Mouse (Mus musculus) ES-E14 (cell line): ENCODE data around the gene Supt5. TPM values are rescaled to one million over a fixed set of nuclear protein-coding genes. Genes with fewer than 3 reads are reported as not detected.

Source experiments
- DNase-seq: peaks from one replicate; pipeline ENCODE4 v3.0.0-alpha.2; 2013; ENCODE audit warnings: low read depth, low spot score
- H3K27ac ChIP-seq: 2 replicates; pipeline ENCODE4 v1.5.1; 2012; ENCODE audit warnings: low read depth, mild to moderate bottlenecking, low read length, moderate library complexity, mixed read lengths; ENCODE audit not compliant: poor library complexity, insufficient read depth, severe bottlenecking
- H3K36me3 ChIP-seq: 2 replicates; pipeline ENCODE4 v1.6.1; 2012; ENCODE audit warnings: mild to moderate bottlenecking, low read length, moderate library complexity, mixed read lengths; ENCODE audit not compliant: control insufficient read depth, poor library complexity, insufficient read depth, severe bottlenecking
- H3K4me1 ChIP-seq, 2 experiments: fragments of 150-350 bp in 1 of 2; sonication (generic) in 1 of 2; 2 replicates each; pipeline ENCODE4 v1.6.1; 2012; ENCODE audit warnings: low read length in 2 of 2, mild to moderate bottlenecking in 1 of 2, mixed read lengths in 1 of 2; ENCODE audit not compliant: control insufficient read depth in 2 of 2, insufficient read depth in 2 of 2, poor library complexity in 1 of 2
- H3K4me3 ChIP-seq, 2 experiments: fragments of 150-350 bp in 1 of 2; sonication (generic) in 1 of 2; 2 replicates each; pipeline ENCODE4 v1.5.1; 2012; ENCODE audit warnings: low read length in 2 of 2, low read depth in 1 of 2, mild to moderate bottlenecking in 1 of 2, mixed read lengths in 1 of 2; ENCODE audit not compliant: insufficient read depth in 1 of 2, poor library complexity in 1 of 2, severe bottlenecking in 1 of 2
- H3K9ac ChIP-seq: 2 replicates; pipeline ENCODE4 v1.6.1; 2012; ENCODE audit warnings: low read depth, mild to moderate bottlenecking, low read length, mixed read lengths; ENCODE audit not compliant: poor library complexity, insufficient read depth, severe bottlenecking
- H3K9me3 ChIP-seq: fragments of 150-350 bp; sonication (generic); 2 replicates; pipeline ENCODE4 v1.6.1; 2012; ENCODE audit warnings: low read depth, mild to moderate bottlenecking, low read length; ENCODE audit not compliant: control insufficient read depth, insufficient read depth
- CHD2 ChIP-seq: IDR thresholded peaks from 2 replicates; pipeline ENCODE4 v1.6.1; 2014; ENCODE audit warnings: mild to moderate bottlenecking, low read depth, low read length, inconsistent platforms
- HCFC1 ChIP-seq: IDR thresholded peaks from 2 replicates; pipeline ENCODE4 v1.6.1; 2012; ENCODE audit warnings: low read length, inconsistent platforms, borderline replicate concordance; ENCODE audit not compliant: insufficient read depth
- MAFK ChIP-seq: IDR thresholded peaks from 2 replicates; pipeline ENCODE4 v1.6.1; 2014; ENCODE audit warnings: mild to moderate bottlenecking, low read depth, low read length, inconsistent platforms; ENCODE audit not compliant: insufficient read depth
- ZC3H11A ChIP-seq: IDR thresholded peaks from 2 replicates; pipeline ENCODE4 v1.6.1; 2012; ENCODE audit warnings: low read depth, mild to moderate bottlenecking, inconsistent platforms, low read length, borderline replicate concordance
- ZNF384 ChIP-seq: IDR thresholded peaks from 2 replicates; pipeline ENCODE4 v1.6.1; 2012; ENCODE audit warnings: low read depth, low read length, inconsistent platforms
- in situ Hi-C, 2 experiments: fragments of 600-800 bp; cut with MboI; formaldehyde crosslinking; loops; one replicate each; pipeline ENCODE4 v1.15.1; 2025; ENCODE audit warnings: low sequenced_read_pairs in 2 of 2, inconsistent platforms in 1 of 2; ENCODE audit not compliant: unreplicated experiment in 2 of 2
- total RNA-seq: library from RNA; depleted of rRNA; stranded (reverse); fragments of 300-350 nt; gene quantifications from 2 replicates; pipeline ENCODE4 v1.2.3, GENCODE M21; 2012

The Supt5 gene
- total RNA-seq, 1 experiment = 83.7 TPM

- peaks cover 15 to 23% of the 10 kb centered on the region in 2 experiments; a peak in 3 of 4 replicates for H3K4me1 ChIP-seq
- H3K4me3 ChIP-seq = no peak overlapping the region
- H3K9ac ChIP-seq = no peak overlapping the region
- TF ChIP-seq HCFC1 (no peak), CHD2 (no peak), ZNF384 (no peak), ZC3H11A (no peak), MAFK (no peak)
- H3K36me3 ChIP-seq = peaks cover 12% of the 10 kb centered on the region
- in situ Hi-C loops = no loop called here
- no peaks in the 10 kb centered on the region for H3K9me3 ChIP-seq
- no peak overlapping the region for H3K27ac ChIP-seq
- DNase-seq = no peak
Observed at GRCm38 (mm10) chr7:28385196-28385595, 46.6 kb upstream of the Supt5 start.

GRCm38 (mm10) chr7:28384162-28384561 lies 45.6 kb upstream of the Supt5 start:
- no peak for DNase-seq
- H3K9me3 ChIP-seq = no peaks in the 10 kb centered on the region
- TF ChIP-seq MAFK = no peak
- TF ChIP-seq ZC3H11A = no peak
- no peak for TF ChIP-seq HCFC1
- no peak for TF ChIP-seq CHD2
- no peak for TF ChIP-seq ZNF384
- no peak overlapping the region for H3K4me3 ChIP-seq
- peaks cover 4% of the 10 kb centered on the region for H3K36me3 ChIP-seq
- no peak overlapping the region for H3K27ac ChIP-seq
- H3K9ac ChIP-seq = no peak overlapping the region
- H3K4me1 ChIP-seq = peaks cover 15 to 23% of the 10 kb centered on the region in 2 experiments; a peak in 3 of 4 replicates
- in situ Hi-C loops = no loop called here

GRCm38 (mm10) chr7:28383606-28384005 lies 45.1 kb upstream of the Supt5 start:
- no peak for TF ChIP-seq HCFC1
- no peak overlapping the region for H3K9ac ChIP-seq
- no peak overlapping the region for H3K4me3 ChIP-seq
- no peak overlapping the region for H3K27ac ChIP-seq
- peaks cover 15 to 23% of the 10 kb centered on the region in 2 experiments; a peak in 3 of 4 replicates for H3K4me1 ChIP-seq
- no peaks in the 10 kb centered on the region for H3K9me3 ChIP-seq
- peaks cover 4% of the 10 kb centered on the region; the same call in 1 of the 2 replicates for H3K36me3 ChIP-seq
- in situ Hi-C loops = no loop called here
- DNase-seq = no peak

- H3K27ac ChIP-seq = no peak overlapping the region
- H3K9me3 ChIP-seq = no peaks in the 10 kb centered on the region
- H3K4me3 ChIP-seq = peak overlapping the region in 1 of 2 experiments; percentile 23; a peak in 1 of 4 replicates
- no peak for DNase-seq
- H3K36me3 ChIP-seq = peaks cover 4% of the 10 kb centered on the region; the same call in 1 of the 2 replicates
- in situ Hi-C loops = no loop called here
- no peak overlapping the region for H3K9ac ChIP-seq
- no peak for TF ChIP-seq ZC3H11A
- TF ChIP-seq ZNF384 = no peak
- no peak for TF ChIP-seq MAFK
- no peak for TF ChIP-seq CHD2
- no peak for TF ChIP-seq HCFC1
- H3K4me1 ChIP-seq = peaks cover 15 to 23% of the 10 kb centered on the region in 2 experiments; a peak in 3 of 4 replicates
Observed at GRCm38 (mm10) chr7:28382981-28383396, 44.4 kb upstream of the Supt5 start.

GRCm38 (mm10) chr7:28382347-28382951 lies 43.9 kb upstream of the Supt5 start:
- in situ Hi-C loops = no loop called here
- TF ChIP-seq MAFK = no peak
- no peak for TF ChIP-seq ZC3H11A
- H3K9ac ChIP-seq = peak overlapping the region; percentile 84; the same call in 1 of the 2 replicates
- no peaks in the 10 kb centered on the region for H3K9me3 ChIP-seq
- peaks cover 9% of the 10 kb centered on the region for H3K36me3 ChIP-seq
- no peak for DNase-seq
- H3K4me1 ChIP-seq = peaks cover 15 to 24% of the 10 kb centered on the region in 2 experiments; a peak in 3 of 4 replicates
- H3K27ac ChIP-seq = peak overlapping the region; percentile 95; the same call in 1 of the 2 replicates
- peak overlapping the region; percentile 61 to 68; a peak in 3 of 4 replicates for H3K4me3 ChIP-seq
